Mouse (Mus musculus): ENCODE results near the gene Tmem52b. TPM values are rescaled to one million over a fixed set of nuclear protein-coding genes. Genes with fewer than 3 reads are reported as not detected.

Tmem52b gene
- total RNA-seq, 2 experiments from 2014 or later: not detected

Other genes starting within 250 kb of the Tmem52b start
- not detected for gene Cd69, start 237.1 kb upstream of the Tmem52b start, total RNA-seq (2021)
- gene 4922502D21Rik, start 180.8 kb upstream of the Tmem52b start, total RNA-seq (2021): not detected
- under 1 TPM in 1 of 2 experiments, not detected in 1; 0.10 TPM for gene Clec12a, start 169.9 kb upstream of the Tmem52b start, total RNA-seq (2021)
- gene Clec12b, start 126.7 kb upstream of the Tmem52b start, total RNA-seq (2021): not detected
- gene Clec1b, start 115.3 kb upstream of the Tmem52b start, total RNA-seq (2021): under 1 TPM in 1 of 2 experiments, not detected in 1; 0.35 TPM
- gene Clec9a, start 103.7 kb upstream of the Tmem52b start, total RNA-seq (2021): not detected
- 1 to 10 TPM; 3.5 to 4.5 TPM for gene Clec1a, start 60.6 kb upstream of the Tmem52b start, total RNA-seq (2021)
- gene Olr1, start 5.4 kb upstream of the Tmem52b start, total RNA-seq (2021): not detected
- 10 to 100 TPM; 27.8 to 35.4 TPM for gene Gabarapl1, start 20.6 kb downstream of the Tmem52b start, total RNA-seq (2021)
- gene Klre1, start 65.3 kb downstream of the Tmem52b start, total RNA-seq (2021): not detected
- gene Klrd1, start 79.2 kb downstream of the Tmem52b start, total RNA-seq (2021): not detected
- gene Klrk1, start 111.3 kb downstream of the Tmem52b start, total RNA-seq (2021): not detected
- not detected for gene Klrc3, start 130.8 kb downstream of the Tmem52b start, total RNA-seq (2021)
- gene Klrc2, start 148.1 kb downstream of the Tmem52b start, total RNA-seq (2021): not detected
- not detected for gene Klrc1, start 166.4 kb downstream of the Tmem52b start, total RNA-seq (2021)
- not detected for gene Klri1, start 204.6 kb downstream of the Tmem52b start, total RNA-seq (2021)
- gene Klri2, start 227.9 kb downstream of the Tmem52b start, total RNA-seq (2021): not detected

Data from gastrocnemius, postnatal 14 days (tissue).